18 mouse cellular contexts compared by ENCODE assay signal in the genomic region with DNA sequence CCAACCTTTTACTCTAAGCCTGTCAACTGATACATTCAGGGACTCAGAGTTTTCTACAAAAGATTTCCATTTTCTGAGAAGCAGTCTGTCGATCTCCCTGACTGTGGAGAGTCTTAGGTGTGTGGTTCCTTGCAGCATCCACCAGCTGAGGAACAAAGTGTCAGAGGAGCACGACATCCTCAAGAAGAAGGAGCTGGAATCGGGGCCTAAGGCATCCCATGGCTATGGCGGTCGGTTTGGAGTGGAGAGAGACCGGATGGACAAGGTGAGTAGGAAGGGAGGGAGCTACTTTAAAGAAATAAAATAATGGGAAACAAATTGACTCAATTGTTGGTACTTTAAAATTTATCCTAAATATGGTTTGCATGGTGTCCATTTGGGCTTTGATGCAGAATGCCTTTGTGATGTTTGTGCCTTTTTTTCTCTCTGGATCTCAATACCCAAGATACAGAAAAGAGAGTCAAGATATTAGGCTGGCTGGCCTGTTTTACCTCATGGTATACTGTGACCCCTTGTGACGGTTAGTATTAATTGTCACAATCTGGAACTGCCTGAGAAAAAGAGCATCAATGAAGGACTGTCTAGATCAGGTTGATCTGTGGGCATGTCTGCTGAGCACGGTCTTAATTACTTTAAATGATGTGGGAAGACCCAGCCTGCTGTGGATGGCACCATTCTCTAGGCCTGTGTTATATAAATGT. TPM values are rescaled to one million over a fixed set of nuclear protein-coding genes. Genes with fewer than 3 reads are reported as not detected.
"Had no signal": no experiment of that assay in that cellular context is flagged by ENCODE, and none has a peak within 500 bp of the region (broad histone marks: within the 10 kb centered on the region; RNA-seq: fewer than 3 reads in every experiment).

No protein-coding gene starts in this region.

- H3K9ac ChIP-seq: kidney, embryonic 15.5 days; limb, embryonic 13.5 days; liver, embryonic 13.5 days; lung, embryonic 14.5 days; midbrain, embryonic 12.5 days; midbrain, embryonic 15.5 days; neural tube, embryonic 13.5 days had no signal

- DNase-seq: kidney, adult 8-10 months; kidney, postnatal 14 days; kidney, postnatal 4 days; liver, embryonic 13.5 days; lung, embryonic 14.5 days; thymus, adult 18-20 months; thymus, postnatal 36 days had no signal

- H3K4me3 ChIP-seq: kidney, embryonic 15.5 days; limb, embryonic 10.5 days; limb, embryonic 13.5 days; liver, embryonic 13.5 days; midbrain, embryonic 12.5 days; midbrain, embryonic 15.5 days; neural tube, embryonic 13.5 days had no signal

- H3K36me3 ChIP-seq: kidney, embryonic 15.5 days; limb, embryonic 10.5 days; limb, embryonic 13.5 days; liver, embryonic 13.5 days; midbrain, embryonic 12.5 days; midbrain, embryonic 15.5 days; neural tube, embryonic 13.5 days had no signal

- ATAC-seq: lung, postnatal 0 days; midbrain, embryonic 15.5 days had no signal

- H3K27me3 ChIP-seq: kidney, embryonic 15.5 days; limb, embryonic 13.5 days; liver, embryonic 13.5 days; midbrain, embryonic 12.5 days; midbrain, embryonic 15.5 days; neural tube, embryonic 13.5 days had no signal

- H3K9me3 ChIP-seq: kidney, embryonic 15.5 days; limb, embryonic 10.5 days; limb, embryonic 13.5 days; liver, embryonic 13.5 days; midbrain, embryonic 12.5 days; midbrain, embryonic 15.5 days; neural tube, embryonic 13.5 days had no signal

- H3K4me1 ChIP-seq: kidney, embryonic 15.5 days; neural tube, embryonic 13.5 days had no signal

- H3K27ac ChIP-seq: kidney, embryonic 15.5 days; limb, embryonic 10.5 days; limb, embryonic 13.5 days; liver, embryonic 13.5 days; macrophage; midbrain, embryonic 12.5 days; midbrain, embryonic 15.5 days; neural tube, embryonic 13.5 days; stomach, postnatal 0 days had no signal

- H3K4me2 ChIP-seq: kidney, embryonic 15.5 days; limb, embryonic 13.5 days; liver, embryonic 13.5 days; lung, embryonic 14.5 days; midbrain, embryonic 12.5 days; midbrain, embryonic 15.5 days; neural tube, embryonic 13.5 days had no signal

RNA-seq across cellular contexts. Expression of gene Fbxo40, which starts 43.7 kb away (rescaled TPM):
- polyA plus RNA-seq: liver, embryonic 13.5 days; lung, embryonic 14.5 days; midbrain, embryonic 12.5 days; midbrain, embryonic 15.5 days; small intestine, adult 2 months; stomach, embryonic 14.5 days; stomach, postnatal 0 days had no signal
